Mouse (Mus musculus) naive thymus-derived CD4-positive, alpha-beta T cell, adult 2 months (primary cell): ENCODE results near the gene Gadd45a.

ENCODE experiments used
- DNase-seq: peaks from one replicate; pipeline ENCODE4 v3.0.0-alpha.2; 2011; ENCODE audit warnings: low read depth

Gene Gadd45a

DNA sequence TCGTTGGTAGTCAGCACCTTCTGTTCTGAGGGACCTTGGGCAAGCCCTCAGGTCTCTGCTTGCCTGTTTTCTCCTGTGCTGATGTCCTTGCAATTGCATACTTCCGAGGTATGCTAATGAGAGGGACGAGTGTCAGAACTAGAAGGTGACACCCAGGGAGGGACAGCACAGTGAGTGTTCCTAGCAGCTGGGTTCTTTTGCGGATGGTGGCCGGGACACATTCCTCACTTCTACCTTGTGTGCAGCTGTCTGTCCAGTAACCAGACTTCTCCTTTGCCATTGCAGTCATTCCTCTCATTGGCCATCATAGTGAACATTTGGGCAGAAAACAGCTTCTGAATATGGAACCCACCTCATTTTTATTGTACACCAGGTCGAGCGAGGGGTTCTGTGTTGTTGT, 51.8 kb downstream of the Gadd45a start:
- DNase-seq = no peak
